Mouse (Mus musculus) kidney, embryonic 16.5 days (tissue): ENCODE measurements at regions not wholly inside any gene's neighbourhood (a gene's known extent, or its start where the extent isn't known, plus 50 kb on each side); places are given as distances from the start of the nearest gene placed in this dataset.
A peak's percentile ranks its signal among the peaks of the same experiment; 100 is the strongest.

Source experiments
- ATAC-seq: fragments of 200-750 bp; cut with Nextera tagmentation; 2 replicates; pipeline ENCODE4 v1.8.0; 2017; ENCODE audit warnings: moderate TSS enrichment; ENCODE audit not compliant: low FRiP score, low TSS enrichment
- H3K27ac ChIP-seq: fragments of 300-500 bp; sonication (generic); 2 replicates; pipeline ENCODE4 v1.5.1; 2014; ENCODE audit warnings: low read length
- H3K27me3 ChIP-seq: fragments of 300-500 bp; sonication (generic); 2 replicates; pipeline ENCODE4 v1.6.1; 2014; ENCODE audit warnings: low read length, control low read depth, mixed read lengths; ENCODE audit not compliant: insufficient read depth
- H3K36me3 ChIP-seq: fragments of 300-500 bp; sonication (generic); 2 replicates; pipeline ENCODE4 v1.6.1; 2014; ENCODE audit warnings: low read length, control low read depth, mixed read lengths; ENCODE audit not compliant: insufficient read depth
- H3K4me1 ChIP-seq: fragments of 300-500 bp; sonication (generic); 2 replicates; pipeline ENCODE4 v1.6.1; 2014; ENCODE audit warnings: low read length, control low read depth, mixed read lengths; ENCODE audit not compliant: insufficient read depth
- H3K4me2 ChIP-seq: fragments of 300-500 bp; sonication (generic); replicated peaks from 2 replicates; pipeline ENCODE4 v1.6.1; 2014; ENCODE audit warnings: low read depth, low read length
- H3K4me3 ChIP-seq: fragments of 300-500 bp; sonication (generic); 2 replicates; pipeline ENCODE4 v1.5.1; 2014; ENCODE audit warnings: mild to moderate bottlenecking, low read length
- H3K9ac ChIP-seq: fragments of 300-500 bp; sonication (generic); replicated peaks from 2 replicates; pipeline ENCODE4 v1.6.1; 2014; ENCODE audit warnings: low read length
- H3K9me3 ChIP-seq: fragments of 300-500 bp; sonication (generic); 2 replicates; pipeline ENCODE4 v1.6.1; 2016; ENCODE audit warnings: low read length, control low read depth
- WGBS: fragments of 180-500 bp; shearing (Covaris S2); extraction: QIAGEN DNeasy Blood & Tissue Kit; methylation state at CpG from one replicate; pipeline ENCODE4 v1.1.7; 2014; 5-methylcytosine and 5-hydroxymethylcytosine counted together

- no peaks in the 10 kb centered on the region for H3K9me3 ChIP-seq
- no peaks in the 10 kb centered on the region for H3K4me1 ChIP-seq
- WGBS = 89% methylated on average over 2 of the region's 2 CpGs
Measured at GRCm38 (mm10) chr8:64347490-64347889, 141.4 kb upstream of the Tll1 start.

DNA sequence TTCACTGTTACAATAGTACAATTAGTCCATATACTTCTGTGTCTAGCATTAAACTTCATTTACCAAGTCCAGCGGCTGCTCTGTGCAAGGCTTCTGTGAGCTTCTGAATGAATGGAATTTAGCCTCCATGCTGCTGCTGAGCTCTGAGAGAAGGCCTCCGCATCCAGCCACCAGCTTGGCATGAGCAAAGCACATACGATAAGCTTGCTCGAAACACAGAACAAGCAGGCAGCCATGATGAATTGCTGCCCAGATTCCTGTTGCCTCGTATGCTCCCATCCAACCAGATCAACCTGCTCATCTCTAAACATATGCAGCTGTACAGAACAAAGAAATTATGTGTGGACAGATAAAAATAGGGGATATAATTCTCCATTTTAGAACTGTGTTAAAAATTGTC is 140.4 kb upstream of the Tll1 start:
- H3K27me3 ChIP-seq = no peaks in the 10 kb centered on the region
- ATAC-seq = no peak
- H3K9ac ChIP-seq = no peak overlapping the region
- H3K9me3 ChIP-seq = no peaks in the 10 kb centered on the region
- no peak overlapping the region for H3K27ac ChIP-seq
- H3K4me3 ChIP-seq = no peak overlapping the region
- no peaks in the 10 kb centered on the region for H3K36me3 ChIP-seq
- WGBS = 88% methylated on average over 5 of the region's 5 CpGs
- H3K4me2 ChIP-seq = no peak overlapping the region
- H3K4me1 ChIP-seq = no peaks in the 10 kb centered on the region

More at GRCm38 (mm10) chr8:64347490-64347889, 141.4 kb upstream of the Tll1 start:
- no peaks in the 10 kb centered on the region for H3K27me3 ChIP-seq
- ATAC-seq = no peak
- H3K9ac ChIP-seq = no peak overlapping the region
- H3K4me2 ChIP-seq = no peak overlapping the region
- H3K27ac ChIP-seq = no peak overlapping the region
- no peak overlapping the region for H3K4me3 ChIP-seq
- H3K36me3 ChIP-seq = no peaks in the 10 kb centered on the region

DNA sequence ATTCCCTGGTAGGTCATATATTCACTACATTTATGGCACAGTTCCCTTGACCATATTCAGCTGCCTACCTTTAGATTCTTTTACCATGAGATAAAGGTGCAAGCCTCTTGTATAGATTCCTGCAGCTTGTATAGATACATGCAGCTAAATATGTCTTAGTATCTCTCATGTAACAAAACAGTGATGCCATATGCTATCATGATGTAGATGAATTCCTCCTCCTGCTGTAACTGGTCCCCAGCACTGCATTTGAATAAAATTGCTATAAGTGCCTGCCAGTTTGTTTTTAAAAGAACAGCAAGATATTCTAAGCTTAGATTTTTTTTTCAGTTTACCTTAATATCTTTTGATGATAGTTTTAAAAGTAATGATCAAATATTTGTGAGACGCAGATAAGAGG is 138.9 kb upstream of the Tll1 start:
- no peak overlapping the region for H3K9ac ChIP-seq
- H3K36me3 ChIP-seq = no peaks in the 10 kb centered on the region
- H3K27me3 ChIP-seq = no peaks in the 10 kb centered on the region
- H3K9me3 ChIP-seq = no peaks in the 10 kb centered on the region
- no peak for ATAC-seq
- H3K27ac ChIP-seq = no peak overlapping the region
- H3K4me1 ChIP-seq = no peaks in the 10 kb centered on the region
- H3K4me2 ChIP-seq = no peak overlapping the region
- WGBS = 85% methylated on average over 1 of the region's 1 CpGs
- no peak overlapping the region for H3K4me3 ChIP-seq

- no peaks in the 10 kb centered on the region for H3K36me3 ChIP-seq
- no peaks in the 10 kb centered on the region for H3K9me3 ChIP-seq
- no peak overlapping the region for H3K4me3 ChIP-seq
- H3K9ac ChIP-seq = no peak overlapping the region
- H3K27ac ChIP-seq = no peak overlapping the region
- H3K27me3 ChIP-seq = no peaks in the 10 kb centered on the region
- WGBS = 85% methylated on average over 7 of the region's 7 CpGs
- no peak for ATAC-seq
- H3K4me1 ChIP-seq = no peaks in the 10 kb centered on the region
- no peak overlapping the region for H3K4me2 ChIP-seq
Measured at GRCm38 (mm10) chr8:64343600-64343999, 137.5 kb upstream of the Tll1 start.

DNA sequence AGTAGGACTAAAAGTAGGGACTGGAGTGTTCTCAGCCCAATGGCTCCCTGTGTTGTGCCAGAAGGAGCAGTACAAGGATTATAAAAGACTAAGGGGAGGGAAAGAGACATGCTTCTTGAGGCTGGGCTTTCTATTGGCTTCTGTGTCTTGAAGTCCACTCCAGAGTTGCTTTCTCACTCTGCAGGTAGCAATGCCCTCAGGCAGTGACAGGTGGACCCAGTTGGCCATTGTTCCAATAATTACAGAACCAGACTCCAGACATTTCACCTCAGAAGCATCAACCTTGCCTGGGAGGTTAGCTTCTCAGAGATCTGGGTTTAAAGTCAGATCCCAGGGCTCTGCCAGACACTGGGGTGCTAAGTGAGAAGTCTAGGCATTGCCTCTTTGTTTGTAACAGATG is 136.3 kb upstream of the Tll1 start:
- H3K9ac ChIP-seq = no peak overlapping the region
- no peak for ATAC-seq

DNA sequence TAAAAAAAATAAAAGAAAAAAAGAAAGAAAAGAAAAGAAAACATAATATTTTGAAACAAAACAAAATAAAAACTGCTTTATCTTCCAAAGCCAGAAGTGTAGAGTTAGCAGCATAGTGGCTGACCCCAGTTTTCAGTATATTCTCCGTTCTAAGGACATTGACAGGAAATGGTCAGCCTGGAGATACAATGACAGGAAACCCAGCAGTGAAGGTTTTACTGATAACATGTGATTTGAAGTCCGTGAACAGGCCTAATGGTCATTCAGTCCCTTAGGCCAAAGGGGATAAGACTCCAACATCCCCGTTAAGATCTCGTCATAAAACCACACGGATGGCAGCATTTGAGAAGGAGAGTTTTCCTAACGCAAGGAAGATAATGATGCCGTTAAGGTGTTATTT is 131.3 kb upstream of the Tll1 start:
- ATAC-seq = no peak
- Histone ChIP-seq H3K4me1 (no peaks in the 10 kb centered on the region), H3K36me3 (no peaks in the 10 kb centered on the region), H3K4me2 (no peak overlapping the region), H3K27ac (no peak overlapping the region), H3K9ac (no peak overlapping the region), H3K4me3 (no peak overlapping the region), H3K9me3 (no peaks in the 10 kb centered on the region), H3K27me3 (no peaks in the 10 kb centered on the region)
- 26% methylated on average over 7 of the region's 7 CpGs for WGBS

More for the DNA sequence above, 136.3 kb upstream of the Tll1 start:
- H3K4me2 ChIP-seq = no peak overlapping the region
- no peaks in the 10 kb centered on the region for H3K4me1 ChIP-seq
- H3K27ac ChIP-seq = no peak overlapping the region
- no peaks in the 10 kb centered on the region for H3K36me3 ChIP-seq
- H3K9me3 ChIP-seq = no peaks in the 10 kb centered on the region
- no peak overlapping the region for H3K4me3 ChIP-seq
- no peaks in the 10 kb centered on the region for H3K27me3 ChIP-seq

- H3K4me2 ChIP-seq = no peak overlapping the region
- no peak for ATAC-seq
- no peaks in the 10 kb centered on the region for H3K4me1 ChIP-seq
- H3K4me3 ChIP-seq = no peak overlapping the region
- H3K36me3 ChIP-seq = no peaks in the 10 kb centered on the region
- no peak overlapping the region for H3K27ac ChIP-seq
- H3K27me3 ChIP-seq = no peaks in the 10 kb centered on the region
- H3K9me3 ChIP-seq = no peaks in the 10 kb centered on the region
- no peak overlapping the region for H3K9ac ChIP-seq
Measured at GRCm38 (mm10) chr8:64336546-64336945, 130.5 kb upstream of the Tll1 start.

DNA sequence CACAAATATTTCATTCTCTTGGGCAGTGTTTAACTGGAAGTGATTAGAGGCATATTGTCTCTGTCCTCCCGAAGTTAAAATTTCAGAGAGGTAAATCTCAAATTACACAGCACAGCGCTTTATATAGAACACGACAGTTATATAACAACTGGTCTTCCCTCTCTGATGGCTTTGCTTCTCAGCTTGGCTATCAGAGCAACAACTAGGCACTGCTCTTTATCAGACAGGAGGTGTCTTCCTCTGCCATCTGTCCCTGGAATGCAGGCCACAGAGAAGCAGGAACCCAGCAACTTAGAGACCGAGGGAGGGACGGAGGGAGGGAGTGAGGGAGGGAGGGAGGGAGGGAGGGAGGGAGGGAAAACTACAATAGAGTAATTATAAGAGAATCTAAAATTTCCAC is 129.4 kb upstream of the Tll1 start:
- WGBS = 25% methylated on average over 5 of the region's 5 CpGs
- no peak overlapping the region for H3K4me2 ChIP-seq
- no peaks in the 10 kb centered on the region for H3K27me3 ChIP-seq
- H3K36me3 ChIP-seq = no peaks in the 10 kb centered on the region
- no peak overlapping the region for H3K9ac ChIP-seq
- no peak overlapping the region for H3K27ac ChIP-seq
- H3K4me1 ChIP-seq = no peaks in the 10 kb centered on the region
- no peaks in the 10 kb centered on the region for H3K9me3 ChIP-seq
- ATAC-seq = no peak
- no peak overlapping the region for H3K4me3 ChIP-seq

- 65% methylated on average over 2 of the region's 2 CpGs for WGBS
- no peaks in the 10 kb centered on the region for H3K4me1 ChIP-seq
- H3K27me3 ChIP-seq = no peaks in the 10 kb centered on the region
- H3K4me2 ChIP-seq = no peak overlapping the region
- H3K9me3 ChIP-seq = no peaks in the 10 kb centered on the region
- no peak overlapping the region for H3K9ac ChIP-seq
- H3K4me3 ChIP-seq = no peak overlapping the region
- no peaks in the 10 kb centered on the region for H3K36me3 ChIP-seq
- peak; percentile 93 for ATAC-seq
- H3K27ac ChIP-seq = no peak overlapping the region
Measured at GRCm38 (mm10) chr8:64323985-64324384, 117.9 kb upstream of the Tll1 start.

GRCm38 (mm10) chr8:64320343-64320742 is 114.3 kb upstream of the Tll1 start:
- ATAC-seq = no peak
- Histone ChIP-seq H3K27me3 (no peaks in the 10 kb centered on the region), H3K36me3 (no peaks in the 10 kb centered on the region), H3K27ac (no peak overlapping the region), H3K9ac (no peak overlapping the region), H3K4me3 (no peak overlapping the region), H3K4me2 (no peak overlapping the region), H3K9me3 (no peaks in the 10 kb centered on the region), H3K4me1 (0 out of 2 replicates have a peak, but pooled peaks cover 3% of the 10 kb centered on the region)
- 85% methylated on average over 4 of the region's 4 CpGs for WGBS
